Comparison of ENCODE assay signal across 18 mouse cellular contexts in genomic region chr9:10350909-10351655, GRCm38 (mm10).
"Had no signal": no experiment of that assay in that cellular context is flagged by ENCODE, and none has a peak within 500 bp of the region (broad histone marks: within the 10 kb centered on the region; RNA-seq: fewer than 3 reads in every experiment).

No protein-coding gene starts in this region.

- H3K36me3 ChIP-seq: midbrain, embryonic 10.5 days; midbrain, embryonic 12.5 days; neural tube, embryonic 13.5 days; neural tube, embryonic 15.5 days had no signal

- ATAC-seq: midbrain, embryonic 16.5 days had no signal

- H3K4me3 ChIP-seq: midbrain, embryonic 10.5 days; midbrain, embryonic 12.5 days; myocyte; neural tube, embryonic 13.5 days; neural tube, embryonic 15.5 days had no signal

- DNase-seq: lung, adult 18-20 months; lung, embryonic 14.5 days; lung, postnatal 10 days; lung, postnatal 4 days; midbrain, embryonic 14.5 days; retina, postnatal 1 day; right cerebral cortex, adult 18-20 months; right cerebral cortex, postnatal 25 days; right cerebral cortex, postnatal 4 days; spleen, adult 18-20 months; thymus, postnatal 14 days; thymus, postnatal 36 days had no signal

- H3K4me2 ChIP-seq: lung, embryonic 14.5 days; midbrain, embryonic 12.5 days; neural tube, embryonic 13.5 days; neural tube, embryonic 15.5 days had no signal

- H3K9me3 ChIP-seq: midbrain, embryonic 10.5 days; midbrain, embryonic 12.5 days; neural tube, embryonic 13.5 days; neural tube, embryonic 15.5 days had no signal

- H3K27ac ChIP-seq: midbrain, embryonic 10.5 days; midbrain, embryonic 12.5 days; neural tube, embryonic 13.5 days; neural tube, embryonic 15.5 days had no signal

- H3K27me3 ChIP-seq: midbrain, embryonic 12.5 days; neural tube, embryonic 13.5 days; neural tube, embryonic 15.5 days had no signal

- H3K9ac ChIP-seq: lung, embryonic 14.5 days; midbrain, embryonic 12.5 days; neural tube, embryonic 13.5 days; neural tube, embryonic 15.5 days had no signal

- H3K4me1 ChIP-seq: midbrain, embryonic 10.5 days; midbrain, embryonic 12.5 days; neural tube, embryonic 13.5 days; neural tube, embryonic 15.5 days had no signal
